Mouse (Mus musculus): ENCODE measurements around the gene Ppt2.

GRCm38 (mm10) chr17:34643379-34643778 is 15.1 kb upstream of the Ppt2 start:
- no peak for TF ChIP-seq CTCF (IDR thresholded peaks at IDR 0.05; ENCODE audit: control insufficient read depth, insufficient read depth, insufficient read length)
- TF ChIP-seq MAX (IDR thresholded peaks at IDR 0.05) = no peak
- TF ChIP-seq MYOD1 (IDR thresholded peaks at IDR 0.05; ENCODE audit: control insufficient read depth, insufficient read length, low read depth) = no peak
- TF ChIP-seq MYOG (IDR thresholded peaks at IDR 0.05; ENCODE audit: control insufficient read depth, extremely low read depth, insufficient read length) = no peak
- no peak for TF ChIP-seq USF1 (IDR thresholded peaks at IDR 0.05; ENCODE audit: low read depth)
- TF ChIP-seq CEBPB (IDR thresholded peaks at IDR 0.05; ENCODE audit: low read depth) = no peak

All from C2C12 (cell line).